Mouse (Mus musculus) kidney, postnatal 14 days (tissue): Measurements from ENCODE around the gene Tmem107.

Experiments used
- DNase-seq: peaks from one replicate; pipeline ENCODE4 v3.0.0; 2022; ENCODE audit warnings: mixed read lengths

Tmem107 gene

GRCm38 (mm10) chr11:69094697-69095429, 24.3 kb downstream of the Tmem107 start, which contains the start of gene Per1:
Gene Per1, plus strand, starts transcription at chr11:69095217.
- peak; percentile 100 for DNase-seq

DNA sequence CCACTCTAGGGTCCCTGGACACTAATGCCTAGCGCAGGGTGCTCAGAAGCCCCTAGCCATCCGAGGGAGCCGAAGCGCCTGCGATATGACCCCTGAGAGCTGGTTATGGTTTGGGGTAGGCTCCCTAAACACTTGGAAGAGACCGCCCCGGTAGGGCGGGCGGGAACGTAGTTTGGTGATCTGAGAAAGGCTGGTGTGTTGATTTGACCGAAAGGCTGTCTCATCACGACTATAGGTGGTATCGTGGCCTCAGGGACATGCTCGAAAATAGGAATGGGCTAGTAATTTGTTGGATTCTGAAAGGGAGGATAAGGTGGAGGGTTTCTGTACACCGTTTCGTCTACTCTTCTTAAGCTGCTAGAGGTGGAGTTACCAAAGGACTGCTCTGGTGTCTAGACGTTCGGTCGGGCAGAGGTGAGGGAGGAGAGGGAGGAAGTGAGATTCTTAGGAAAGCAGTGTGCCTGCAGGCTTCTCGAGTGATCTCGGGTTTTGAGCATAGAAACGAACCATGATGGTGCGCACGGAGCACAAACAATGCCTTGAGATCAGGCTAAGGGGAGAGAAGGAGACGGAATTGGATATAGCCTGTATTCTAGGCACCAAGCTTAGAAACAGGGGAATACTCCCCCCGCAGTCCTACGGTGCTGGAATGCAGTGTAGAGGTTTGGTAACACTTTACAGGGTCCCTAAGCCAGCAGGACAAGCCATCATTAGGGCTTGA, 25.1 kb downstream of the Tmem107 start:
- DNase-seq = no peak

DNA sequence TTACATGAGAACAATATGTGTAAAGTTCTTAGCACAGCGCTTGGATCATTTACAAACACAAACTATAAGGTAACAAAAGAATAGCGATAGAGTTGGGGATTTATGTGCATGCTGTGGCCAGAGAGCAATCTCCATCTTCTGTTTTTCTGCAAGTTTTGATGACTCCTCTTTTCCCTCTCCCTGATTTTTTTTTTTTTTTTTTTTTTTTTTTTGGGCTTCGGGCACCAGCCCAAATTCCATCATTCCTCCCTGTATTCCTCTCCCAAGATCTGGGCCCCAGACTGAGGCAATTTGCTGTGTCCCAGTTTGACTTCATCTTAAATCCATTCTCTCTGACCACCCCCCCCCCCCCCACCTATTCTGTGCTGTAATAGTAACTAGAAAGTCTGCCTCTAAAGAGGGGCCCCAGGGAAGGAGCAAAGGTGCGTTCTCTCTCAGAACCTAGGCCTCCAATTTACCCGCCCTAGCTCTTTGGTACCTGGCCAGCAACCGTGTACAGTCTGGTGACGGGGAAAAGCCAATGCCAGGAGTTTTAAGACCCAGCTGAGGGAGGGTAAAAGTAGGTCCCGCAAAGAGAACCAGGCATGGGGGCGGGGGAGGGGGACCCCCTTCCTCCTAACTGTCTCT, 25.9 kb downstream of the Tmem107 start:
- no peak for DNase-seq

GRCm38 (mm10) chr11:69096987-69097900, 26.6 kb downstream of the Tmem107 start:
- DNase-seq = peak; percentile 100

- no peak for DNase-seq
Measured at GRCm38 (mm10) chr11:69098039-69098761, 27.6 kb downstream of the Tmem107 start.

GRCm38 (mm10) chr11:69098762-69099091, 28.1 kb downstream of the Tmem107 start:
- peak; percentile 98 for DNase-seq

DNA sequence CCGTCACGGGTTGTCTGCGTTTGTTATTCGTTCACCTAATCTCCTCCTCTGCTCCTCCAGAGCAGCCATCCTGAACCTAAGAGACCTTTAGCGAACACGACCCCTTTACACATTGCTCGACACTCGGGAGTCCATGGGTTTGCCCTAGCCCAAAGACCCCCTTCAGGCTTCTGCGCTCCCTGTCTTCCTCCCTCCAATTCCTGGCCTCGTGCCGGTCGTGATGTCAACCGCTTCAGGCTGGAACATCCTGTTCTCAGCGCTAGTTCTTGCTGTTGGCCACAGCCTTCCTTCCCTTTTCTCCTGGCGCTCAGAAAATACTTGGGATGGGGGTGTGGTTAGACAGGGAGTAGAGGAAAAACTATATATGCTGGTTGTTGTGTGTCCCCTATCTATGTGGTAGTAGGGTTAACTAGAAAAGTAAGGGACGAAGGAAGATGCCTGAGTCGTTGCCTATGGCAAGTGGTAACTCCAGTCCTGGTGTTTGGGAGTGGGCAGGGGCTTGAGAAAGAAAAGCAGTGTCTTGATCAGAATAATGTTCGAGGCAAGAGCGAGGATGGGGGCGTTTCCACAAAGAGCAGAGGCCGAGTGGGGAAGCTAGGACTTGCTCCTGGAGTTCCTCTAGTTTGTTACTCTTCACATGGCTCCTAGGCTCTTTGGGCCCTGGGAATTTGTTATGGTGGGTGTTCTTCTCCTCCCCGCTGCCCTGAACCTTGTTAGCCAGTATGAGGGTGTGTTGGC, 28.7 kb downstream of the Tmem107 start:
- peak; percentile 92 for DNase-seq

- peak; percentile 96 for DNase-seq
Measured at GRCm38 (mm10) chr11:69099915-69100345, 29.3 kb downstream of the Tmem107 start.

GRCm38 (mm10) chr11:69100639-69101360, 30.2 kb downstream of the Tmem107 start:
- no peak for DNase-seq

GRCm38 (mm10) chr11:69101604-69102402, 31.2 kb downstream of the Tmem107 start:
- no peak for DNase-seq

DNA sequence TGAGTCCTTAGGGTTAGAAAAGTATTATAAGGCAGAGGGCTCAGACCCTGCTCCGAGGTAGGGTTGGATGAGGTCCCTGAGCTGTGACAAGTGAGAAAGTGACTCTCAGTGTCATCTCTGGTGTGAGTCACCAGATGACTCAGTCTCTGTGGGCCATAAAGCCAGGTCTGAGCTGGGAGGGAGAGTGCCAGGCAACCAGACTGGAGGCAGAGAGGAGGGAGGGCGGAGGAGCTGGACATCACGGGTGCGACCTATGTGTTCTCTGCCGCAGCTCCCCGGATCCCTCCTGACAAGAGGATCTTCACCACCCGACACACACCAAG, 31.8 kb downstream of the Tmem107 start:
- DNase-seq = no peak

GRCm38 (mm10) chr11:69103121-69103520, 32.5 kb downstream of the Tmem107 start:
- no peak for DNase-seq

GRCm38 (mm10) chr11:69103531-69104435, 33.2 kb downstream of the Tmem107 start:
- DNase-seq = no peak

- DNase-seq = no peak
Measured at GRCm38 (mm10) chr11:69104487-69104886, 33.9 kb downstream of the Tmem107 start.

DNA sequence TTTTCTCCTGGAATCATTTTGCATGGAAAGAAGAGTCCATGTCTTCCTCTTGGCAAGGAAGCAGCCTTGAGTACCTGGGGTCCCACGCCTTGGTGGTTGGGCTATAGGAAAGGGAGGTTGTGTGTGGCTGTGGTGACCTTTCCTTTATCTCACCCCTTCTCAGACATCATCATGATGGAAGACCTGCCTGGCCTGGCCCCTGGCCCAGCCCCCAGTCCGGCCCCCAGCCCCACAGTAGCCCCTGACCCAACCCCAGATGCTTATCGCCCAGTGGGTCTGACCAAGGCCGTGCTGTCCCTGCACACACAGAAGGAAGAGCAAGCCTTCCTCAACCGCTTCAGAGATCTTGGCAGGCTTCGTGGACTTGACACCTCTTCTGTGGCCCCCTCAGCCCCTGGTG, 34.6 kb downstream of the Tmem107 start:
- no peak for DNase-seq

GRCm38 (mm10) chr11:69105796-69106195, 35.2 kb downstream of the Tmem107 start:
- no peak for DNase-seq

DNA sequence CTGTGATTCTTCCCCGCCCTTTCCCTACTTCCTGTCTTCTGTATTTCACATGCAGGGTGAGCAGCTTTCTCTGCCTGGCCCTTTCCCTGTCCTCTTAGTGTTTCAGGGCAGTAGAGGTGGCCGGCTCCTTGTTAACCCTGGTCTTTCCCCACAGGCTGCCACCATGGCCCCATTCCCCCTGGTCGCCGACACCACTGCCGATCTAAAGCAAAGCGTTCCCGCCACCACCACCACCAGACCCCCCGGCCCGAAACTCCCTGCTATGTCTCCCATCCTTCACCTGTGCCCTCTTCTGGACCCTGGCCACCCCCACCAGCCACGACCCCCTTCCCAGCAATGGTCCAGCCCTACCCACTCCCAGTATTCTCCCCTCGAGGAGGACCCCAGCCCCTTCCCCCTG, 35.7 kb downstream of the Tmem107 start:
- no peak for DNase-seq

DNA sequence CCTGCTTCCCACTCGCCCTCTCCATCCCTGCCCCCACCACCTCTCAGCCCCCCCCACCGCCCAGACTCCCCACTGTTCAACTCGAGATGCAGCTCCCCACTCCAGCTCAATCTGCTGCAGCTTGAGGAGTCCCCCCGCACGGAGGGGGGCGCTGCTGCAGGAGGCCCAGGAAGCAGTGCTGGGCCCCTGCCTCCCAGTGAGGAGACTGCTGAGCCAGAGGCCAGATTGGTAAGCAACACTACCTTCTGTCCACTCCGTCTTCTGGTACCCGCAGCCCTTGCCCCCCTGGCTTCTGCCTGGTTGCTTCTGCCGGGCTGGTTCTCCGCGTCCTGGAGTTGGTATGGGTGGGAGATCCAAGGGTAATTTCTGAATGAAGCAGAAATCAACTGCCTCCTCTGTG, 36.2 kb downstream of the Tmem107 start:
- DNase-seq = no peak

- DNase-seq = no peak
Measured at GRCm38 (mm10) chr11:69107676-69108075, 37.1 kb downstream of the Tmem107 start.
